Mouse (Mus musculus) embryonic facial prominence, embryonic 12.5 days (tissue): ENCODE results near the gene Myh9. TPM values are rescaled to one million over a fixed set of nuclear protein-coding genes. Genes with fewer than 3 reads are reported as not detected.

Experiments used
- ATAC-seq: fragments of 200-750 bp; cut with Nextera tagmentation; 2 replicates; pipeline ENCODE4 v1.8.0; 2017; ENCODE audit not compliant: insufficient number of reproducible peaks, insufficient read depth, low FRiP score, low TSS enrichment
- H3K27ac ChIP-seq: fragments of 300-500 bp; sonication (generic); 2 replicates; pipeline ENCODE4 v1.5.1; 2016; ENCODE audit warnings: mild to moderate bottlenecking
- H3K27me3 ChIP-seq: fragments of 300-500 bp; sonication (generic); 2 replicates; pipeline ENCODE4 v1.6.1; 2016; ENCODE audit warnings: mild to moderate bottlenecking, moderate library complexity
- H3K36me3 ChIP-seq: fragments of 300-500 bp; sonication (generic); 2 replicates; pipeline ENCODE4 v1.6.1; 2016; ENCODE audit warnings: mild to moderate bottlenecking
- H3K4me1 ChIP-seq: fragments of 300-500 bp; sonication (generic); 2 replicates; pipeline ENCODE4 v1.6.1; 2016
- H3K4me2 ChIP-seq: fragments of 300-500 bp; sonication (generic); replicated peaks from 2 replicates; pipeline ENCODE4 v1.6.1; 2016; ENCODE audit warnings: mild to moderate bottlenecking, moderate library complexity
- H3K4me3 ChIP-seq: fragments of 300-500 bp; sonication (generic); 2 replicates; pipeline ENCODE4 v1.5.1; 2016; ENCODE audit warnings: mild to moderate bottlenecking
- H3K9ac ChIP-seq: fragments of 300-500 bp; sonication (generic); 2 replicates; pipeline ENCODE4 v1.6.1; 2016; ENCODE audit warnings: mild to moderate bottlenecking, moderate library complexity
- H3K9me3 ChIP-seq: fragments of 300-500 bp; sonication (generic); 2 replicates; pipeline ENCODE4 v1.6.1; 2016; ENCODE audit warnings: mild to moderate bottlenecking, moderate library complexity
- WGBS: fragments of 180-500 bp; shearing (Covaris S2); methylation state at CpG from one replicate; pipeline ENCODE4 v1.1.7; 2016; 5-methylcytosine and 5-hydroxymethylcytosine counted together
- polyA plus RNA-seq: library from polyadenylated mRNA; unstranded; fragments of >200 nt; fragmentation: Nextera tagmentation; extraction: Ambion mirVana; gene quantifications from 2 replicates; pipeline ENCODE4 v1.2.1, GENCODE M21; 2016

The Myh9 gene
- polyA plus RNA-seq, 1 experiment from 2014 or later = 37.3 TPM

GRCm38 (mm10) chr15:77866583-77867220 lies 24.7 kb upstream of the Myh9 start:
- H3K27ac ChIP-seq = no peak overlapping the region
- no peak overlapping the region for H3K4me3 ChIP-seq
- no peaks in the 10 kb centered on the region for H3K4me1 ChIP-seq
- 59% methylated on average over 11 of the region's 11 CpGs for WGBS
- H3K9me3 ChIP-seq = no peaks in the 10 kb centered on the region
- no peak overlapping the region for H3K4me2 ChIP-seq
- H3K27me3 ChIP-seq = no peaks in the 10 kb centered on the region
- no peak for ATAC-seq
- H3K36me3 ChIP-seq = no peaks in the 10 kb centered on the region
- no peak overlapping the region for H3K9ac ChIP-seq

- Histone ChIP-seq H3K4me3 (no peak overlapping the region), H3K36me3 (no peaks in the 10 kb centered on the region), H3K9me3 (no peaks in the 10 kb centered on the region), H3K9ac (no peak overlapping the region), H3K27ac (no peak overlapping the region), H3K4me1 (no peaks in the 10 kb centered on the region), H3K4me2 (no peak overlapping the region), H3K27me3 (no peaks in the 10 kb centered on the region)
- no peak for ATAC-seq
- WGBS = 82% methylated on average over 9 of the region's 9 CpGs
Measured at GRCm38 (mm10) chr15:77864063-77864758, 22.2 kb upstream of the Myh9 start.

GRCm38 (mm10) chr15:77862991-77863972 lies 21.3 kb upstream of the Myh9 start:
- 81% methylated on average over 22 of the region's 22 CpGs for WGBS
- H3K27me3 ChIP-seq = no peaks in the 10 kb centered on the region
- H3K4me3 ChIP-seq = no peak overlapping the region
- no peak for ATAC-seq
- H3K36me3 ChIP-seq = no peaks in the 10 kb centered on the region
- H3K4me1 ChIP-seq = no peaks in the 10 kb centered on the region
- H3K4me2 ChIP-seq = no peak overlapping the region
- no peak overlapping the region for H3K27ac ChIP-seq
- H3K9ac ChIP-seq = no peak overlapping the region
- H3K9me3 ChIP-seq = no peaks in the 10 kb centered on the region

- Histone ChIP-seq H3K9ac (no peak overlapping the region), H3K36me3 (no peaks in the 10 kb centered on the region), H3K27ac (no peak overlapping the region), H3K4me3 (no peak overlapping the region), H3K4me1 (peaks cover 6% of the 10 kb centered on the region; the same call in 1 of the 2 replicates), H3K9me3 (no peaks in the 10 kb centered on the region), H3K27me3 (no peaks in the 10 kb centered on the region), H3K4me2 (no peak overlapping the region)
- no peak for ATAC-seq
- WGBS = 80% methylated on average over 1 of the region's 1 CpGs
Measured at GRCm38 (mm10) chr15:77860081-77860665, 18.2 kb upstream of the Myh9 start.

GRCm38 (mm10) chr15:77857662-77858156 lies 15.7 kb upstream of the Myh9 start:
- no peaks in the 10 kb centered on the region for H3K27me3 ChIP-seq
- H3K4me3 ChIP-seq = peak overlapping the region; percentile 43
- ATAC-seq = peak; percentile 83; the same call in 1 of the 2 replicates
- H3K9me3 ChIP-seq = no peaks in the 10 kb centered on the region
- H3K4me1 ChIP-seq = peaks cover 6% of the 10 kb centered on the region; the same call in 1 of the 2 replicates
- peak overlapping the region; percentile 86 for H3K4me2 ChIP-seq
- 0 out of 2 replicates have a peak overlapping the region, but pooled peaks have one; percentile 40 for H3K9ac ChIP-seq
- H3K27ac ChIP-seq = peak overlapping the region; percentile 47; the same call in 1 of the 2 replicates
- under 1% methylated on average over 28 of the region's 28 CpGs for WGBS
- H3K36me3 ChIP-seq = no peaks in the 10 kb centered on the region

- Histone ChIP-seq H3K27ac (no peak overlapping the region), H3K9me3 (no peaks in the 10 kb centered on the region), H3K9ac (no peak overlapping the region), H3K36me3 (no peaks in the 10 kb centered on the region), H3K27me3 (no peaks in the 10 kb centered on the region), H3K4me1 (peaks cover 6% of the 10 kb centered on the region; the same call in 1 of the 2 replicates), H3K4me2 (no peak overlapping the region), H3K4me3 (no peak overlapping the region)
- WGBS = 52% methylated on average over 5 of the region's 5 CpGs
- ATAC-seq = no peak
Measured at GRCm38 (mm10) chr15:77856541-77856940, 14.6 kb upstream of the Myh9 start.

GRCm38 (mm10) chr15:77855301-77855700 lies 13.3 kb upstream of the Myh9 start:
- Histone ChIP-seq H3K36me3 (no peaks in the 10 kb centered on the region), H3K27me3 (no peaks in the 10 kb centered on the region), H3K4me1 (peaks cover 6% of the 10 kb centered on the region; the same call in 1 of the 2 replicates), H3K4me3 (no peak overlapping the region), H3K9me3 (no peaks in the 10 kb centered on the region), H3K27ac (no peak overlapping the region), H3K9ac (no peak overlapping the region), H3K4me2 (no peak overlapping the region)
- ATAC-seq = no peak
- WGBS = 34% methylated on average over 8 of the region's 8 CpGs

GRCm38 (mm10) chr15:77852001-77852400 lies 10.0 kb upstream of the Myh9 start:
- 81% methylated on average over 2 of the region's 2 CpGs for WGBS
- no peaks in the 10 kb centered on the region for H3K27me3 ChIP-seq
- no peak overlapping the region for H3K4me3 ChIP-seq
- ATAC-seq = no peak
- H3K27ac ChIP-seq = no peak overlapping the region
- H3K4me2 ChIP-seq = no peak overlapping the region
- no peaks in the 10 kb centered on the region for H3K4me1 ChIP-seq
- no peaks in the 10 kb centered on the region for H3K36me3 ChIP-seq
- no peaks in the 10 kb centered on the region for H3K9me3 ChIP-seq
- no peak overlapping the region for H3K9ac ChIP-seq

GRCm38 (mm10) chr15:77851136-77851535 lies 9.2 kb upstream of the Myh9 start:
- H3K9ac ChIP-seq = no peak overlapping the region
- H3K36me3 ChIP-seq = no peaks in the 10 kb centered on the region
- H3K4me1 ChIP-seq = no peaks in the 10 kb centered on the region
- WGBS = 47% methylated on average over 3 of the region's 3 CpGs
- no peaks in the 10 kb centered on the region for H3K27me3 ChIP-seq
- no peak for ATAC-seq
- no peaks in the 10 kb centered on the region for H3K9me3 ChIP-seq
- no peak overlapping the region for H3K27ac ChIP-seq
- no peak overlapping the region for H3K4me2 ChIP-seq
- H3K4me3 ChIP-seq = no peak overlapping the region

GRCm38 (mm10) chr15:77849572-77850229 lies 7.7 kb upstream of the Myh9 start:
- 67% methylated on average over 9 of the region's 9 CpGs for WGBS
- H3K27ac ChIP-seq = no peak overlapping the region
- no peaks in the 10 kb centered on the region for H3K9me3 ChIP-seq

More at GRCm38 (mm10) chr15:77849572-77850229, 7.7 kb upstream of the Myh9 start:
- no peak for ATAC-seq
- H3K4me3 ChIP-seq = no peak overlapping the region
- no peaks in the 10 kb centered on the region for H3K36me3 ChIP-seq
- H3K4me2 ChIP-seq = no peak overlapping the region
- H3K4me1 ChIP-seq = no peaks in the 10 kb centered on the region
- no peaks in the 10 kb centered on the region for H3K27me3 ChIP-seq
- H3K9ac ChIP-seq = no peak overlapping the region
